In the genomic region with DNA sequence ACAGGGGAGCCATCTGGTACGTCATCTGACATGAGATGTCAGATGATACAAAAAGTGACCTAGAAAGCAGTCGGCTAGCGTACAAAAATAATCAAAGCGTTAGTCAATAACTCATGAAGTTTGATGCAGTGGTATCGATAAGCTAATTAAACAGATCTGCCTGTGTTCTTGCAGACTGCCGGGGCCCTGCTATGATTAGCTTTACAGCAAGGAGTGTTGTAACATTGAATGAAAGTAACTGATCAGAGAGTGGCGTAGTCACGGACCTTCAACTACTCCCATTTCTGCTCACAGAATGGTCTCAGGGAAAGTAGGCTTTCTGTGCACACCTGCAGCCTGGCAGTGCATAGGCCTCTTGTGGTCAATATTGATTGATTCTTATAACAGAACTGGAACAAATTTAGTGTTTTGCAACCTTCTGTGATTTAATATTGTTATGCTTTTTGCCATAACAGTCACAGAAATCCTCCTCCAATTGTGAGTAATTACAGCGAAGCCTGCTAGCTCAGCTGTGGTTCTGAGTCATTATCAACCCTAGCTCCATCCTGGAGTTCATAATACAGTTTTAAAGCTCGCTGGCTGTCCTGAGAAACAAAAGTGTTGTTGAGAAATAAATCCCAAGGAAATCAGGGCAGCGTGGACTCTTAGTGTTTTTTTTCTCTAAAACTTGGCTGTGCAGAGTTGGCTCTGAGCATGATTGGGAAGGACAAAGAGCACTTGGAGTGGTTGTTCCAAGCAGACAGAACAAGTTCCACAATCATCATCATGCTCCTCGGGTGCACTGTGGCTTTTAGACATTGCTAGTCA, we compare ENCODE assay signal across 12 mouse cellular contexts. TPM values are rescaled to one million over a fixed set of nuclear protein-coding genes. Genes with fewer than 3 reads are reported as not detected.
DNase-seq lines count a peak whose midpoint lies in the region; TF ChIP-seq lines count a peak whose summit lies in the region.
"Had no signal": no experiment of that assay in that cellular context is flagged by ENCODE, and none has a peak within 500 bp of the region (broad histone marks: within the 10 kb centered on the region; RNA-seq: fewer than 3 reads in every experiment).

No protein-coding gene starts in this region.

- H3K4me3 ChIP-seq in layer of hippocampus, adult 2 months: no peak overlapping the region
- H3K4me3 ChIP-seq: heart, embryonic 10.5 days; liver, embryonic 13.5 days had no signal

- H3K27ac ChIP-seq in layer of hippocampus, adult 2 months: peak overlapping the region; percentile 87
- H3K27ac ChIP-seq: heart, embryonic 10.5 days; hindbrain, embryonic 14.5 days; liver, embryonic 13.5 days had no signal

- 0 out of 2 replicates have a peak, but pooled peaks have one; percentile 5 for TF ChIP-seq CTCF in layer of hippocampus, adult 2 months (conservative IDR thresholded peaks at IDR 0.05)

- intact Hi-C loops in gastrocnemius, postnatal 14 days (cut with DNase I; ENCODE audit: low total_unique reads): no loop called here

- DNase-seq in gastrocnemius, adult 18-20 months (ENCODE audit: low spot score): peak; percentile 51
- no peak for DNase-seq in gastrocnemius, postnatal 14 days
- DNase-seq in layer of hippocampus, adult 2 months (ENCODE audit: low spot score in 2 of 2): peak in 1 of 2 experiments; percentile 31
- no peak for DNase-seq in layer of hippocampus, postnatal 36 days
- DNase-seq in Muller cell, postnatal 12 days (ENCODE audit: inconsistent ontology term): peak; percentile 65
- peak; percentile 87 for DNase-seq in fibroblast of lung, adult 2 months (ENCODE audit: low read depth)
- no peak for DNase-seq in ovary, adult 18-20 months (ENCODE audit: low spot score)
- DNase-seq: cerebellum, adult 2 months; liver, embryonic 13.5 days; thymus, postnatal 25 days had no signal

RNA-seq across cellular contexts. Expression of a gene that starts 40.0 kb away (rescaled TPM):
- total RNA-seq in gastrocnemius, adult 18-20 months (2021): 10 to 100 TPM; 21.9 to 24.5 TPM
- 10 to 100 TPM; 18.6 to 19.3 TPM for total RNA-seq in gastrocnemius, postnatal 14 days (2021)
- total RNA-seq in layer of hippocampus, adult 2 months (2021): 10 to 100 TPM; 58.5 to 58.9 TPM
- total RNA-seq in layer of hippocampus, postnatal 36 days (2021): 10 to 100 TPM; 57.0 to 61.9 TPM

Comparison
In these comparisons a context has a peak if more than half of its experiments do, and no peak if none do; other contexts are left out.
1. DNase-seq: peak in gastrocnemius, adult 18-20 months (single experiment), Muller cell, postnatal 12 days (single experiment) and fibroblast of lung, adult 2 months (single experiment); none in gastrocnemius, postnatal 14 days (single experiment), layer of hippocampus, postnatal 36 days (0 of 2) and ovary, adult 18-20 months (single experiment).